ENCODE assay signal across 8 mouse cellular contexts in genomic region chr4:45183818-45184520, GRCm38 (mm10). TPM values are rescaled to one million over a fixed set of nuclear protein-coding genes. Genes with fewer than 3 reads are reported as not detected.
DNase-seq lines count a peak whose midpoint lies in the region; ATAC-seq and TF ChIP-seq lines count a peak whose summit lies in the region.

No protein-coding gene starts in this region.

- H3K4me1 ChIP-seq in kidney, embryonic 15.5 days: peaks cover 17% of the 10 kb centered on the region
- H3K4me1 ChIP-seq in bone marrow macrophage, adult 2 months (ENCODE audit: control insufficient read depth, insufficient read depth, low read length): 0 out of 2 replicates have a peak, but pooled peaks cover 2% of the 10 kb centered on the region
- peaks cover 22% of the 10 kb centered on the region for H3K4me1 ChIP-seq in heart, embryonic 15.5 days (replicated peaks)
- peaks cover 7% of the 10 kb centered on the region for H3K4me1 ChIP-seq in midbrain, embryonic 11.5 days (ENCODE audit: control insufficient read depth, insufficient read depth, low read length)

- H3K4me2 ChIP-seq in kidney, embryonic 15.5 days: peak overlapping the region; percentile 98
- peak overlapping the region; percentile 100 for H3K4me2 ChIP-seq in heart, embryonic 15.5 days
- H3K4me2 ChIP-seq in midbrain, embryonic 11.5 days: peak overlapping the region; percentile 99

- 28% methylated on average over 13 of the region's 13 CpGs for WGBS in kidney, embryonic 15.5 days
- 24% methylated on average over 13 of the region's 13 CpGs for WGBS in heart, embryonic 15.5 days
- 26% methylated on average over 13 of the region's 13 CpGs for whole genome bisulfite sequencing in midbrain, embryonic 11.5 days

- H3K4me3 ChIP-seq in kidney, embryonic 15.5 days (replicated peaks): peak overlapping the region; percentile 56
- H3K4me3 ChIP-seq in bone marrow macrophage, adult 2 months (ENCODE audit: insufficient read depth, low read length): peak overlapping the region; percentile 64
- H3K4me3 ChIP-seq in heart, embryonic 15.5 days: peak overlapping the region; percentile 82
- H3K4me3 ChIP-seq in midbrain, embryonic 11.5 days (ENCODE audit: low read depth, low read length): peak overlapping the region; percentile 62

- peak; percentile 71 for ATAC-seq in kidney, embryonic 15.5 days (replicated peaks; ENCODE audit: low FRiP score)
- peak; percentile 15; the same call in 1 of the 2 replicates for ATAC-seq in heart, embryonic 15.5 days (replicated peaks; ENCODE audit: insufficient number of reproducible peaks, insufficient read depth, low FRiP score, low read depth)
- 0 out of 2 replicates have a peak, but pooled peaks have one; percentile 12 for ATAC-seq in midbrain, embryonic 11.5 days (ENCODE audit: low FRiP score)

- no peaks in the 10 kb centered on the region for H3K9me3 ChIP-seq in kidney, embryonic 15.5 days (replicated peaks)
- no peaks in the 10 kb centered on the region for H3K9me3 ChIP-seq in heart, embryonic 15.5 days (replicated peaks)
- H3K9me3 ChIP-seq in midbrain, embryonic 11.5 days (ENCODE audit: control insufficient read depth, low read length): no peaks in the 10 kb centered on the region

- peak overlapping the region; percentile 53 for H3K9ac ChIP-seq in kidney, embryonic 15.5 days
- H3K9ac ChIP-seq in heart, embryonic 15.5 days: peak overlapping the region; percentile 75
- peak overlapping the region; percentile 78 for H3K9ac ChIP-seq in midbrain, embryonic 11.5 days (ENCODE audit: low read length)

- no peak for TF ChIP-seq POLR2A in bone marrow macrophage, adult 2 months (IDR thresholded peaks at IDR 0.05; ENCODE audit: borderline replicate concordance, low read depth, low read length)

- no peaks in the 10 kb centered on the region for H3K36me3 ChIP-seq in kidney, embryonic 15.5 days
- no peaks in the 10 kb centered on the region for H3K36me3 ChIP-seq in heart, embryonic 15.5 days
- H3K36me3 ChIP-seq in midbrain, embryonic 11.5 days (ENCODE audit: control insufficient read depth, insufficient read depth, low read length): no peaks in the 10 kb centered on the region

- no peak for DNase-seq in kidney, postnatal 25 days
- DNase-seq in midbrain, embryonic 11.5 days (ENCODE audit: low spot score, missing footprints): peak; percentile 86
- DNase-seq in natural killer cell, adult 2 months (ENCODE audit: low spot score in 2 of 2): no peak
- DNase-seq in cerebellum, postnatal 10 days: no peak
- no peak for DNase-seq in layer of hippocampus, adult 9-10 months (ENCODE audit: low spot score)

- TF ChIP-seq CTCF in bone marrow macrophage, adult 2 months (IDR thresholded peaks at IDR 0.05; ENCODE audit: low read depth, low read length): no peak

- H3K27me3 ChIP-seq in kidney, embryonic 15.5 days: peaks cover 75% of the 10 kb centered on the region
- peaks cover 39% of the 10 kb centered on the region for H3K27me3 ChIP-seq in heart, embryonic 15.5 days
- peaks cover 14% of the 10 kb centered on the region for H3K27me3 ChIP-seq in midbrain, embryonic 11.5 days (ENCODE audit: control insufficient read depth, insufficient read depth, low read length)

- no peak overlapping the region for H3K27ac ChIP-seq in kidney, embryonic 15.5 days
- no peak overlapping the region for H3K27ac ChIP-seq in bone marrow macrophage, adult 2 months (ENCODE audit: insufficient read depth, low read depth, low read length)
- peak overlapping the region; percentile 64 for H3K27ac ChIP-seq in heart, embryonic 15.5 days
- H3K27ac ChIP-seq in midbrain, embryonic 11.5 days (ENCODE audit: low read depth, low read length): no peak overlapping the region

RNA-seq across cellular contexts. Expression of gene Frmpd1, which starts 0.7 kb away (rescaled TPM):
- polyA plus RNA-seq in kidney, embryonic 15.5 days (2015; fragmentation: Nextera tagmentation; extraction: Ambion mirVana): 0.35 and 0.40 TPM in 2 replicates
- polyA plus RNA-seq in bone marrow macrophage, adult 2 months (2012; ENCODE audit: insufficient read depth, insufficient read length, missing spikeins): not detected in 2 replicates
- 1.5 TPM in 2 replicates for polyA plus RNA-seq in heart, embryonic 15.5 days (2015; fragmentation: Nextera tagmentation; extraction: Ambion mirVana)
- polyA plus RNA-seq in midbrain, embryonic 11.5 days (2014; fragmentation: Nextera tagmentation; extraction: Ambion mirVana): 1.0 and 1.3 TPM in 2 replicates

Comparison
In these comparisons a context has a peak if more than half of its experiments do, and no peak if none do; other contexts are left out.
1. ATAC-seq: peak in every context shown above with its lines; median percentile 71 in kidney, embryonic 15.5 days; 15 in heart, embryonic 15.5 days; 12 in midbrain, embryonic 11.5 days.